Mouse (Mus musculus) kidney, postnatal 10 days (tissue): ENCODE measurements around the gene Gm7138.
"Not testable (repeated sequence)": the region's sequence is repeated elsewhere in the genome, so short reads cannot be mapped to it uniquely, and the experiment has no call there.

Source experiments
- DNase-seq: peaks from one replicate; pipeline ENCODE4 v3.0.0; 2021; ENCODE audit warnings: mixed read lengths

The Gm7138 gene

DNA sequence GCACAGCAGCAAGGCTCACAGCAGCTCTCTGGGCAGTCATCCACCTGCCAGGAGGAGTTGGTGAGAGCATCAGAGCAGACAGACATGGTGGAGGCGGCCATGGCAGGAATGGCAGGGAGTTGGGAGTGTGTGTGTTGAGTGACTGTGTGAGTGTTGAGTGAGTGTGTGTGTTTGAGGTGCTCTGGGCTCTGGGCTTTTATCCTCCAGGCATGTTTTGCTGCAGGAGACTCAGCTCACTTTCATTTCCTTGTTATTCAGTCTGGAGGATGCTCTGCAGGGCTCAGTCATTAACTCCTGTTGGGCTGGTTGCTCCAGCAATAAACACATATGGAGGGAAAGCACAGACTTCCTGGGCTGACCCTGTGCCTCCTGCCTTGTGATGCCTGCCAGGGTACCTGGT lies at the start of gene Gm7138:
Gene Gm7138, minus strand, starts transcription at position 101 of the 400 bp plus-strand sequence.
- not testable (repeated sequence) for DNase-seq

DNA sequence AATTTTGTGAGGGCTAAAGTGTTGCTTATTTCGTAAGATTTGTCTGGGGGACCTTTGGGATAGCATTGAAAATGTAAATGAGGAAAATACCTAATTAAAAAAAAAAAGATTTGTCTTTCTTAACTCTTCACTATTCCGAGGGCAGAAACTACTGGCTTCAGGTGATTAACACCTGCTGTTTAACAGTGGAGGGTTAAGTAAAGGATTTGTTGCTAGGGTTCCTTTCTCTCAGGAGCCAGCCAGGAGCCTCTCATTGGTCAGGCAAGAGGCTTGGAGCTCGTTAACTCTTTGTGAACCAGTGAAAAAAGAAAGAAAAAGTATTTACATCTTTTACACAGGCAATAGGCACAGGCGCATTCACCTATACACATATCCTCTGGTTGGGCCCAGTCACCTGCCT lies 42.5 kb upstream of the Gm7138 start:
- no peak for DNase-seq

DNA sequence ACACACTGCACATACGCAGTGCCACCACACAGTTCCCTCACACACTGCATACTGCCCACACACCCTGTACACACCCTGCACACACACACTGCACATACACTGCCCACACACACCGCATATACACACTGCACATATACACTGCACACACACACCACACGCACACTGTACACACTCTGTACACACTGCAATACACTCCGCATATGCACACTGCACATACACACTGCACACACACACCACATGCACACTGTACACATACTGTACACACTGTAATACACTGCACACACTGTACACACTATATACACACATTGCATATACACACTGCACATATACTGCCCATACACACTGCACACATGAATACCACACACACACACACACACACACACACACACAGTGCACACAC lies 41.8 kb upstream of the Gm7138 start:
- no peak for DNase-seq

DNA sequence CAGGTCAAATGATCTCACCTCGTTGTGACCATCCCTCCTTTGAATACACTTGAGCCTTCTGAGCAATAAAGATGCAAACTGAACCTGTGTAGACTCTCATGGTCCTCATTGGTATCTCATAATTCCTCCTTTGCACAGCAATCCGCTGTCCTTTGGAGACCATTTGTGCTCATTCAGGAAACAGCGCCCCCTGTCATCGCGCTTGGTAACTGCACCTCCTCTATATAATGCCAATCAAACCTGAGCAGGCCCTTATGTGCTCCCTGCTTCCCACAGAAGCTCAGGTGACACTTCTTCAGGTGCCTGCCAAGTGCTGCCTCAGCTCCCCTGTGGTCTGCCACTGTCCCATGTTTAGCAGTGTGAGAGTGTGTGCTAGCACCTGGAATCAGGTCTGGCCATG lies 38.8 kb upstream of the Gm7138 start:
- peak; percentile 24 for DNase-seq

DNA sequence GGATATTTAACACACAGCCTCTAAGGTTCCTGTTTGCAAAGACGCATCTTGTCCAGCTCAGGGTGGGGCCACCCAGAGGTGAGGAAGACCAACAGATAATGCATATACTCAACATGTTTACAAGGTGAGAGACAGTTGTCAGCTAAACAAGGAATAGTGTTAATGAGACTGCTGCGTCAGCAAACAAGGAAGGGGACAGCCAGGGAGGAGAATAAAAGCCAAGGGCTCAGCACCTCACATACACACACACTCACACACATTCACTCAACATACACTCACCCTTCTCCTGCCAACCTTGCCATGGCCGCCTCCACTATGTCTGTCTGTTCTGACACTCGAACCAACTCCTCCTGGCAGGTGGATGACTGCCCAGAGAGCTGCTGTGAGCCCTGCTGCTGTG lies 37.6 kb upstream of the Gm7138 start, which contains the start of gene Gm2696:
Gene Gm2696, plus strand, starts transcription at position 301 of the 400 bp plus-strand sequence.
- no peak for DNase-seq

DNA sequence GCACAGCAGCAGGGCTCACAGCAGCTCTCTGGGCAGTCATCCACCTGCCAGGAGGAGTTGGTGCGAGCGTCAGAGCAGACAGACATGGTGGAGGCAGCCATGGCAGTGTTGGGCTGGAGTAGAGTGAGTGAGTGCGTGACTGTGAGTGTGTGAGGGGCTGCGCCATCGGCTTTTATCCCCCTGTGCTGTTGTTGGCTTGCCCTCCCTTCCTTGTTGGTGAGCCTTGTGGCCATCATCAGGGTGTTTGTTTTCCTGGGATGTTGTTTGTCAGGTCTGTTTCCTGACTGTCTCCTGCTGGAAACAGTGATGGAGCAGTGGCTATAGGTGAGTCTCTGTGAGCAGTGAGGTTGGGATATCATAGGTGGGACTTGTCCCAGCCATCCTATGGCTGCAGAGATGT lies 35.0 kb upstream of the Gm7138 start, which contains the start of gene Gm9507:
Gene Gm9507, minus strand, starts transcription at position 101 of the 400 bp plus-strand sequence.
- DNase-seq, result no peak

DNA sequence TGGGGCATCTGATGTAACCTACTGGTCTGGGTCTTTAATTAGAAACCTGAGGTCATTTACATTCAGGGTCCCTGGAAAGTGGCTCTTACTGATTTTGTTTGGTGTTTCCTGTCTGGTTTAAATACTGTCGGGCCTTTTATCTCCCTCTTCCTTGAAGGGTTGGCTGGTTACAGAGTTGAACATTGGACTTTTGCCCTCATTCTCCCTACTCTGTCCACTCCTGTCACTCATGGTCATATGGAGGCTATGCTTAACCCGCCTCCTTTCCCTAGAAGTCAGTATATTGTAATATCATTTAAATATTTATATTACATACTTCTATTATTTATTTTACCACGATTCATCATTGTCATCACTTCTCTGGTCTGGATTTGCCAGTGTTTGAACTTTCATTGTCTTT lies 27.4 kb upstream of the Gm7138 start:
- DNase-seq, result no peak

DNA sequence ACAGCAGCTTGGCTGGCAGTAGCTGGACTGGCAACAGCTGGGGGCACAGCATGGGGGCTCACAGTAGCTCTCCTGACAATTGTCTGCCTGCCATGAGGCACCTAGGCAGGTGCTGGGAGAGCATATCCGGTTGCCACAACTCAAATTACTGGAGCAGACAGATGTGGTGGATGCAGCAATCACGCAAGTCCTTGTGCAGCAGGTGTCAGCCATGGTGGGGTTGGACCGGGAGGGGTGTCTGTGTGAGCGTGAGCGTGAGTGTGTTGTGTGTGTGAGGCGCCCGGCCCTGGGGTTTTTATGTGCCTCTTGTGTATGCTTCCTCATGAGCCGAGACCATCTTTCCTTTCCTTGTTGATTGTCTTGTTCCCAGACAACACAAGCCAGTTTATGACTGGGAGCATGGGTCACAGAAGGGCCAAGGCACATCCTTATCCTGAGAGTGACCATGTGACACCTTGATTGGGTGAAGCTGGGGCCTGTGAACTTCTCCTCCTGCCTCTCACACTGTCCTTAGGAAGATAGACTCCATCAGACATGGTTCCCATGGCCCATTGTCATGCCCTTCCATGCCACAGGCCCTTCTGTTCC lies 22.3 kb upstream of the Gm7138 start, which contains the start of gene Gm19668:
Gene Gm19668, minus strand, starts transcription at position 213 of the 588 bp plus-strand sequence.
- no peak for DNase-seq

DNA sequence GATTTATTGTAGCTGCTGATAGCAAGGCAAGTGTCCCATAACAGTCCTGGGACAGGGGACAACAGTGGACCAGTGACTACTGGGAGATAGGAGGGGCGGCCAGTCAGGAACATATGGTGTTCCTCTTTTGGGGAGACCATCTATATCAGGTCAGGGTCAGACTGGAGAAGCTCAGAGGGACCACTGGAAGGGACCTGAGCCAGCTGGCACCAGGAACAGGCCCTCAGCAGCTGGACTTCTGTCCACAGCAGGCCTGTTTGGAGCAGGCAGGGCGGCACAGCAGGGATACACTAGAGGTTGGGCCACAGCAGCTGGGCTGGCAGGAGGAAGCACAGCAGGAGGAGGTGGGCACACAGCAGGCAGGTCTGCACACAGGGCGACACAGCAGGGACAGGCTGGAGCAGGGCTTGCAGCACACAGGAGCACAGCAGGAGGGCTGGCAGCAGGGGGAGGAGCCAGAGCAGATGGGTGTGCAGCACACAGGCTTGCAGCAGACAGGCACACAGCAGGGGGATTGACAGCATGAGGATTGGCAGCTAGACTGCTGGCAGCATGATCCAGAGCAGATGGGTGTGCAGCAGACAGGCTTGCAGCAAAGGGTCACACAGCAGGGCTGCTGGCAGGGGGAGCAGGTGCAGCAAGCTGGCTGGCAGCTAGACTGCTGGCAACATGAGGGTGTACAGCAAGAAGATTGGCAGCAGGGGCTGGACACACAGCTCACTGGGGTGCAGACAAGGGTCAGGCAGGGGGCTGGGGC lies 21.6 kb upstream of the Gm7138 start:
- DNase-seq, result peak; percentile 27

DNA sequence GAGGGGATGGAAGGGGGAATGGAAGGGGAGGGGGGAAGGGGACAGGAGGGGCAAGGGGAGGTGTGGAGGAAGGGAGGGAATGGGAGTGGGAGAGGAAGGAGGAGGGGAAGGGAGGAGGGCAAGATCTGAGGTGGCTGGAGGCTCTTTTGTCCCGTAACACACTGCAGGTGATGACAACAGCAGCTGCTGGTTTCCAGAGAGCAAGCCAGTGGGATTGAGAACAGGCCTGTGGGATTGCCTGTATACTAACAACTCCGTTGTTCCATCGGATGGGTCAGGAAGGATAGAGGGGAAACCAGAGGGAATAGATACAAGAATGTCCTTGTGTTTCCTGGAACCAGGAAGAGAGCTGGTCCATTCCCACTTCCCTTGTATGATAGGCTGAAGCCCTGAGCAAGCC lies 20.9 kb upstream of the Gm7138 start:
- DNase-seq, result no peak

DNA sequence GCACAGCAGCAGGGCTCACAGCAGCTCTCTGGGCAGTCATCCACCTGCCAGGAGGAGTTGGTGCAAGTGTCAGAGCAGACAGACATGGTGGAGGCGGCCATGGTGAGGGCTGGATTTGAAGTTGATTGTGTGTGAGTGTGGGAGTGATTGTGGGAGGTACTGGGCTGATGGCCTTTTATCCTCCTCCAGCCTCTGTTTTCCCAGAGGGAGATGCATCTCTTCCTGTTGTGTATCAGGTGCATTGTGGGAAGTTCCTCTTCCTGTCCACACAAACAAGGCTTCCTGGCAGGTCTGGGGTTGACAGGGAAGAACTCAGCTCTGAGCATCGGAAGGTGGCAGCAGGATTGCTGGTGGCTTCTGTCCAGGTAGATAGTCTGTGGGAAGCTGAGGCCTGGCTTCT lies 18.2 kb upstream of the Gm7138 start, which contains the start of gene Gm9639:
Gene Gm9639, minus strand, starts transcription at position 101 of the 400 bp plus-strand sequence.
- DNase-seq, result no peak

DNA sequence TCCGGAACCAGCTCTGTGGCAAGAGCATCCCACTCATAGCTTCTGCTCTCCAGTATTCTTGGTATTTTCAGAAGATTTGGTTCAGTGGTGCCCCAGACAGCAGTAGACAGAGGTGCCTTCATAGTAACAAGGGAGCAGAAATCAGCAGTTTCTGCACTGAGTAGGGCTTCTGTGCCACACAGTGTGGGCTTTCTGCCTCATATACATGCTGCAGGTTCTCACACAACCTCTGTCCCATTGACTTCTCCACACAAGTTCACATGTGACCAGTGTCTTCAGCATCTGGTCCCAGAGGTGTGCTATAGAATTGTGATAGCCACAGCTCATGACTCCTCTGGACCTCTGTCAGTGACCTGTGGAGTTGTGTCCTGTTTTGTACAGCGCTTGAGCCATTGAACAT lies 11.9 kb upstream of the Gm7138 start:
- DNase-seq, result no peak

DNA sequence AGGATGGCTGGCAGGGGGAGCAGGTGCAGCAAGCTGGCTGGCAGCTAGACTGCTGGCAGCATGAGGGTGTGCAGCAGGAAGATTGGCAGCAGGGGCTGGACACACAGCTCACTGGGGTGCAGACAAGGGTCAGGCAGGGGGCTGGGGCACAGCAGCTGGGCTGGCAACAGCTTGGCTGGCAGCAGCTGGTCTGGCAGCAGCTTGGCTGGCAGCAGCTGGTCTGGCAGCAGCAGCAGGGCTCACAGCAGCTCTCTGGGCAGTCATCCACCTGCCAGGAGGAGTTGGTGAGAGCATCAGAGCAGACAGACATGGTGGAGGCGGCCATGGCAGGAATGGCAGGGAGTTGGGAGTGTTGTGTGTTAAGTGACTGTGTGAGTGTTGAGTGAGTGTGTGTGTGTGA lies 11.1 kb upstream of the Gm7138 start, which contains the start of gene Gm7137:
Gene Gm7137, minus strand, starts transcription at position 325 of the 400 bp plus-strand sequence.
- DNase-seq, result not testable (repeated sequence)

DNA sequence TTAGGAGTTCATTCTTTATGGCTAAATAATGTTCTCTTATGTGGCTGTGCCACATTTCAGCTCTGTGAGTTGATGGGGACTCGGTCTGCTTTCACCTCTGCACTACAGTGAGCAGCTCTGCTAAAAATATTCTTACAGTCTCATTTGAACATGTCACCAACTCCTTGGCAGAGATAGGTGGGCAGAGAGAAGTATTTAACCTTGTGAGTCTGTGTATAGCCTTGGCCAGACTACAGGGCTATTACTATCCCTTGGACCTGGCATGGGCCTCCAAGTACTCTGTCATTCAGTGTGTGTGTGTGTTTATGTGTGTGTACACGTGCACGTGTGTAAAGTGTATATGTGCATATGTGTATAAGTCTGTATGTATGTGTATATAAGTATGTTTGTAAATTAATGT lies 6.7 kb upstream of the Gm7138 start:
- DNase-seq, result not testable (repeated sequence)

DNA sequence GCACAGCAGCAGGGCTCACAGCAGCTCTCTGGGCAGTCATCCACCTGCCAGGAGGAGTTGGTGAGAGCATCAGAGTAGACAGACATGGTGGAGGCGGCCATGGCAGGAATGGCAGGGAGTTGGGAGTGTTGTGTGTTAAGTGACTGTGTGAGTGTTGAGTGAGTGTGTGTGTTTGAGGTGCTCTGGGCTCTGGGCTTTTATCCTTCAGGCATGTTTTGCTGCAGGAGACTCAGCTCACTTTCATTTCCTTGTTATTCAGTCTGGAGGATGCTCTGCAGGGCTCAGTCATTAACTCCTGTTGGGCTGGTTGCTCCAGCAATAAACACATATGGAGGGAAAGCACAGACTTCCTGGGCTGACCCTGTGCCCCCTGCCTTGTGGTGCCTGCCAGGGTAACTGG lies 5.7 kb upstream of the Gm7138 start, which contains the start of gene Gm3250:
Gene Gm3250, minus strand, starts transcription at position 101 of the 400 bp plus-strand sequence.
- DNase-seq, result not testable (repeated sequence)

DNA sequence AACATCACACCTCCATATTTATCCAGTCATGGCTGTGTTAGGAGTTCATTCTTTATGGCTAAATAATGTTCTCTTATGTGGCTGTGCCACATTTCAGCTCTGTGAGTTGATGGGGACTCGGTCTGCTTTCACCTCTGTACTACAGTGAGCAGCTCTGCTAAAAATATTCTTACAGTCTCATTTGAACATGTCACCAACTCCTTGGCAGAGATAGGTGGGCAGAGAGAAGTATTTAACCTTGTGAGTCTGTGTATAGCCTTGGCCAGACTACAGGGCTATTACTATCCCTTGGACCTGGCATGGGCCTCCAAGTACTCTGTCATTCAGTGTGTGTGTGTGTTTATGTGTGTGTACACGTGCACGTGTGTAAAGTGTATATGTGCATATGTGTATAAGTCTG lies 4.6 kb downstream of the Gm7138 start:
- not testable (repeated sequence) for DNase-seq

DNA sequence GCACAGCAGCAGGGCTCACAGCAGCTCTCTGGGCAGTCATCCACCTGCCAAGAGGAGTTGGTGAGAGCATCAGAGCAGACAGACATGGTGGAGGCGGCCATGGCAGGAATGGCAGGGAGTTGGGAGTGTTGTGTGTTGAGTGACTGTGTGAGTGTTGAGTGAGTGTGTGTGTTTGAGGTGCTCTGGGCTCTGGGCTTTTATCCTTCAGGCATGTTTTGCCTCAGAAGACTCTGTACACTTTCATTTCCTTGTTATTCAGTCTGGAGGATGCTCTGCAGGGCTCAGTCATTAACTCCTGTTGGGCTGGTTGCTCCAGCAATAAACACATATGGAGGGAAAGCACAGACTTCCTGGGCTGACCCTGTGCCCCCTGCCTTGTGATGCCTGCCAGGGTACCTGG lies 5.5 kb downstream of the Gm7138 start, which contains the start of gene Gm3238:
Gene Gm3238, minus strand, starts transcription at position 101 of the 400 bp plus-strand sequence.
- DNase-seq, result not testable (repeated sequence)

DNA sequence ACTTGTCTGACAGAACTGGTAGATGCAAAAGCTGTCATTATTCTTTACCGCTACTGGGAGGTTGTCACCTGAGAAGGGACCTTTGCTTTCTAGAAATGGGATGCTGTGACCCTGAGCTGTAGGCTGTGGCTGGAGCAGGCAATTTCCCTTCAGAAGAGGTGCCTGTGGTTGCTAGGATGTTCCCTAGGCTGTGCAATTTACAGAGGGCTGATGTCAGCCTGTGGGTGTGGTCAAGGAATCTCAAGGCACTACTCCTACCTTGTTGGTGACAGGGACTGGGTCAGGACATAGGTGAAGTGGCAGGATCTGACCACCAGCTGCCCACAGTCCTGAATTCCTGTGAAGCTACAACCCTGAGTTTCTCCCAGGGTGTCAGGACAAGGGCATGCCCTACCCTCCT lies 7.0 kb downstream of the Gm7138 start:
- DNase-seq, result no peak

DNA sequence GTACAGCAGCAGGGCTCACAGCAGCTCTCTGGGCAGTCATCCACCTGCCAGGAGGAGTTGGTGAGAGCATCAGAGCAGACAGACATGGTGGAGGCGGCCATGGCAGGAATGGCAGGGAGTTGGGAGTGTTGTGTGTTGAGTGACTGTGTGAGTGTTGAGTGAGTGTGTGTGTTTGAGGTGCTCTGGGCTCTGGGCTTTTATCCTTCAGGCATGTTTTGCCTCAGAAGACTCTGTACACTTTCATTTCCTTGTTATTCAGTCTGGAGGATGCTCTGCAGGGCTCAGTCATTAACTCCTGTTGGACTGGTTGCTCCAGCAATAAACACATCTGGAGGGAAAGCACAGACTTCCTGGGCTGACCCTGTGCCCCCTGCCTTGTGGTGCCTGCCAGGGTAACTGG lies 17.2 kb downstream of the Gm7138 start, which contains the start of gene Gm3233:
Gene Gm3233, minus strand, starts transcription at position 101 of the 400 bp plus-strand sequence.
- DNase-seq, result not testable (repeated sequence)

DNA sequence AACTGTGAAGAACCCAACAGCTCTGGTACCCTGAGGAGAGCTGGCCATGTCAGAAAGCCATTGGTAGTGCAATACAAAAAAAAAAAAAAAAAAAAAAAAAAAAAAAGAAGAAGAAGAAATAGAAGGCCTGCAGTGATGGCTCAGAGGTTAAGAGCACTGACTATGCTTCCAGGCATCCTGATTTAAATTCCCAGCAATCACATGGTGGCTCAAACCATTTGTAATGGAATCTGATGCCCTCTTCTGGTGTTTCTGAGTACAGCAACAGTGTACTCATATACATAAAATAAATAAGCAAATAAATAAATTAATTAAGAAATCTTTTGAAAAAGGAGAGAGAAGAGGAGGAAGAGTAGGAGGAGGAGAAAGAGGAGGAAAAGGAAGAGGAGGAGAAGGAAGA lies 23.3 kb downstream of the Gm7138 start:
- DNase-seq, result no peak

DNA sequence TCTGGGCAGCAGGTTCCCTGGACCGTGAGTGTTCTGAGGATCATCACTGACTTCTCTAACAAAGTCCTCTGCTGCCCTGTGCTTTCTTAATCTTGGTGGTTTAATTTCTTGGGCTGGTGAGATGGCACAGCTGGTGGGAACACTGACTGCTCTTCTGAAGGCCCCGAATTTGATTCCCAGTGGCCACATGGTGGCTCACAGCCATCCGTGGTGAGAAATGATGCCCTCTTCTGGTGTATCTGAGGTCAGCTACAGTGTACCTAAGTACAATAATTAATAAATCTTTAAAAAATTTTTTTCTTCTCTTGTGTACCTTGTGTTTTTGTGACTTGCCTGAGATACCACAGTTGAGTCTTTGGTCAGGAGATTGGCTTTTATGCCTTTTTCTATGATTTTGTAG lies 24.4 kb downstream of the Gm7138 start:
- not testable (repeated sequence) for DNase-seq

DNA sequence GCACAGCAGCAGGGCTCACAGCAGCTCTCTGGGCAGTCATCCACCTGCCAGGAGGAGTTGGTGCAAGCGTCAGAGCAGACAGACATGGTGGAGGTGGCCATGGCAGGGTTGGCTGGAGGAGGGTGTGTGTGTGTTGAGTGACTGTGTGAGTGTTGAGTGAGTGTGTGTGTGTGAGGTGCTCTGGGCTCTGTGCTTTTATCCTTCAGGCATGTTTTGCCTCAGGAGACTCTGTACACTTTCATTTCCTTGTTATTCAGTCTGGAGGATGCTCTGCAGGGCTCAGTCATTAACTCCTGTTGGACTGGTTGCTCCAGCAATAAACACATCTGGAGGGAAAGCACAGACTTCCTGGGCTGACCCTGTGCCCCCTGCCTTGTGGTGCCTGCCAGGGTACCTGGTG lies 25.5 kb downstream of the Gm7138 start, which contains the start of gene Gm9736:
Gene Gm9736, minus strand, starts transcription at position 101 of the 400 bp plus-strand sequence.
- DNase-seq, result not testable (repeated sequence)

DNA sequence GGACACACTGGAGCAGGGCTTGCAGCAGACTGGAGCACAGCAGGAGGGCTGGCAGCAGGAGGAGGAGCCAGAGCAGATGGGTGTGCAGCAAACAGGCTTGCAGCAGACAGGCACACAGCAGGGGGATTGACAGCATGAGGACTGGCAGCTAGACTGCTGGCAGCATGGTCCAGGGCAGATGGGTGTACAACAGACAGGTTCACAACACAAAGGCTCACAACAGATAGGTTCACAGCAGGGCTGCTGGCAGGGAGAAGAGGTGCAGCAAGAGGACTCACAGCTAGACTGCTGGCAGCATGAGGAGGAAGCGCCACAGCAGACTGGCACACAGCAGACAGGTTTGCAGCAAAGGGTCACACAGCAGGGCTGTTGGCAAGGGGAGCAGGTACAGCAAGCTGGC lies 26.1 kb downstream of the Gm7138 start:
- not testable (repeated sequence) for DNase-seq
